Mouse (Mus musculus) adrenal gland, postnatal 36 days (tissue): ENCODE results near the gene Pxmp2. TPM values are rescaled to one million over a fixed set of nuclear protein-coding genes. Genes with fewer than 3 reads are reported as not detected.

ENCODE experiments used
- DNase-seq, 2 experiments: peaks; one replicate each; pipeline ENCODE4 v3.0.0; 2021; ENCODE audit warnings: mixed read lengths in 1 of 2
- long read RNA-seq, 2 experiments: library from polyadenylated mRNA; stranded (forward); transcript quantifications; one replicate each; pipeline ENCODE4 v2.0.0; 2021; ENCODE audit warnings: borderline sequencing depth in 2 of 2
- total RNA-seq, 2 experiments: library from RNA; stranded (reverse); gene quantifications; 2 replicates each; pipeline ENCODE4 v1.2.3; 2021

Pxmp2 gene
- 10 to 100 TPM; 10.6 to 12.0 TPM for total RNA-seq
- long read RNA-seq, experiment 1, transcript Pxmp2-201 (5 exons, 1,041 nt) = major isoform, 13 of 15 reads
- long read RNA-seq, experiment 1, partial matches to known transcripts = 0 of 15 reads
- long read RNA-seq, experiment 1, other reads (novel, unspliced or antisense) = 2 of 15 reads
- long read RNA-seq, experiment 2, transcript Pxmp2-201 (5 exons, 1,041 nt) = major isoform, 6 of 7 reads
- long read RNA-seq, experiment 2, partial matches to known transcripts = 0 of 7 reads
- long read RNA-seq, experiment 2, other reads (novel, unspliced or antisense) = 1 of 7 reads

DNA sequence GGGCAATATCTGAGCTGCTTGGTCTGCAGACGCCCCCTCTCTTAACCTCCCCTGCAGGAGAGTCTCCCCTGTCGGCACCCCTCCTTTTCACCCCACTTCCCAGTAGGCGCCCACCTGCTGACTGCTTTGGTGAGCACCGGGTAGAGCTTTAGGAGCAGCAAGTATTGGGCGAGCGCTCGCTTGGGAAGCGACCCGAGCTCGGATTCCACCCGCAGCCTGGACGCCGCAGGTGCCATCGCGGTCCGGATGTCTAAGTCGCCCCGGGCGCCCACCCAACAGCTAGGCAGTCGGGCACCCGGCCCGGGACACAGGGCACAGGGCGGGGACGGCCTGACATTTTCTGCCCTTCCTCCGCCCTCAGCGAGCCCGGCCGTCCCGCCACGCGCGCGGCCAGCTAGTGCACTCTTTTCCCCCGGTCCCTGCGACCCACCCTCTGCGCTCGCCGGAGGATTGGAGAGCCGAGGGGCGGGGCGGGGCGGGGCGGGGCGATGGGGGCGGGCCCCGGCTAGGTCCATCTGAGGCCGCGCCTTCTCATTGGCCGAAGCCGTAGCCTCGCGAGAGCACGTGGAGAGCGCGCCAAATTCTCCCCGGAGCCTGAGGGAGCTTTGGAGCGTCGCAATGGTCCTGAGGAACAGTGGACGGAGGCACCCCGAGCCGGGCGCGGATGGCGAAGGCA, at the start of gene Pxmp2, which contains the start of gene Pole:
Pxmp2 (minus strand) TSS at position 417 of the 676 bp plus-strand sequence.
Pole (plus strand) TSS at position 537 of the 676 bp plus-strand sequence.
- peak; percentile 92 to 94 for DNase-seq

DNA sequence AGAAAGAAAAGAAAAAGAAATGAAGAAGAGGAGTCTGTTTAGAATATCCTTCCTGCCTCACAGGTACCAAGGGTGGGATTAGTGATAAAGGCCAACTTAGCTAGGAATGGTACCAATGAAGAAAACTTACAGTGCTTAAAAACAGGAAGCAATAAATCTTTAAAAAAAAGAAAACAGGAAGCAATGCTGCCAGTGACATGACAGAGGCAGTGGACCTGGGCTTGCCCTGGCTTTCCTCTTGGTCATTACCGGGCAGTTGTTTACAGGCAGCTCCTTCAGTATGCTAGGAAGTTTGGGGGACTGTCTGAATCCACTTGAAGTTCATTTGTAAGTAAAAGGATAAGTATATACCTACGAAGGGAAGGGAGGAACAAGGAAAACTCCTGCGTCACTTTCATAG, 44.5 kb upstream of the Pxmp2 start:
- DNase-seq = peak in 1 of 2 experiments; percentile 11

DNA sequence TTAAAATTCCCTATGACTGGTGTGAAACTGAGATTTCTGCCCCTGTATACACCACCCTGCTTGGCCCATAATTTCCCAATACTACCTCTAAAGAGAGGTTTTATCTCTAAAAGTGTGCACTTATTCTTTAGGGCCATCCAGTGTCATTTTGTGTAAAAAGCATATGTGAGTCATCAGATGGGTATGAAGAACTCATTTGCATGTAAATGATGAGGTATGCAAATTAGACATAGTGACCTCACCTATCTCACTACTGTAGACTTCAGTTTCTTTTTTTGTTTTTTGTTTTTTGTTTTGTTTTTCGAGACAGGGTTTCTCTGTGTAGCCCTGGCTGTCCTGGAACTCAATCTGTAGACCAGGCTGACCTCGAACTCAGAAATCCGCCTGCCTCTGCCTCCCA, 27.1 kb upstream of the Pxmp2 start:
- no peak for DNase-seq

DNA sequence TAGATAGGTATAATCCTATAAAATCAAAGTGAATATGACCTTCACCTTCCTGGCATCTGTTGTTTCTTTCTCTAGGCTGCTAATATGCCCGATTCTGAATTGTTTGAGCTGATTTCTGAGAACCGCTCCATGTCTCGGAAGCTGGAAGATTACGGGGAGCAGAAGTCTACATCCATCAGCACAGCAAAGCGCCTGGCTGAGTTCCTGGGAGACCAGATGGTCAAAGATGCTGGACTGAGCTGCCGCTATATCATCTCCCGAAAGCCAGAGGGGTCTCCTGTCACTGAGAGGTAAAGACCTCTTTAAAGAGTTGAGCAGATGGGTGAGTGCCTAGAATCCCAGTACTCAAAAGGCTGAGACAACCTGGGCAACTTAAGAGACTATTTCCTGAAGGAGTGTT, 22.9 kb upstream of the Pxmp2 start:
- DNase-seq = no peak

DNA sequence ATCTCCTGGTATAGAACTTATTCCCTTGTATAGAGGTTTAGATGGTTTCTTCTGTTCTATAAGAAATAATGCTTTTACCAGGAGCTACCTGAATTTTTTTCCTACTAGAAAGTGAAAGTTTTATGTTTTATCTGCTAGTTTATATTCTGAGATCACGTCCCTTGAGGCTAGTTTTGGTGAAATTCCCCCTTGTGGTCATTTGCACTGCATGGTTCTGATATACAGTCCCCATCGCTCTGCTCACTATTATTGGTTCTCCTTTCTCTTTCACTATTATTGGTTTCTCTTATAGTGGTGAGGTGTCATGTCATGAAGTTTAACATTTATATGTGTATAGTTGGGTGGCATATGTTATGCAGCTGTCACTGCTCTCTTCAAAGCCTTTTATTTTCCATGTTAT, 14.6 kb upstream of the Pxmp2 start:
- no peak for DNase-seq

DNA sequence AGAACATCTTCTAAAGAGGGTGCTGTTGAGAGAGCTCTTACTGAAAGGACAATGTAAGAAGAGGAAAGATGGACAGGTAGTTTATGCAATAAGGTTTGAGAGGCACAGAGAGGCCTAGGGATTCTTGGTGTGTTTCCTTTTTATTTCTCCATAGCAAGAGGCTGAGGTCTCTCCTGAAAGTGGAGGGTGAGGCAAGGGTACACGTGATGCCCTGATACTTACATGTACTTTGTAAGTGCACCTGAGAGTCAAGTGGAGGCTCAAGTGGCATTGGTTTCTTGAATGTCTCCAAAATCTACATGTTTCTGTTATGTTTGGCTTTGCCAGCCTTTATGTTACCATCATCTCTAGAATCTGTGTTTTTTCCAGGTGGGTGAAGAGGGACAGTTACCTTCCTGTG, 10.7 kb upstream of the Pxmp2 start:
- no peak for DNase-seq

DNA sequence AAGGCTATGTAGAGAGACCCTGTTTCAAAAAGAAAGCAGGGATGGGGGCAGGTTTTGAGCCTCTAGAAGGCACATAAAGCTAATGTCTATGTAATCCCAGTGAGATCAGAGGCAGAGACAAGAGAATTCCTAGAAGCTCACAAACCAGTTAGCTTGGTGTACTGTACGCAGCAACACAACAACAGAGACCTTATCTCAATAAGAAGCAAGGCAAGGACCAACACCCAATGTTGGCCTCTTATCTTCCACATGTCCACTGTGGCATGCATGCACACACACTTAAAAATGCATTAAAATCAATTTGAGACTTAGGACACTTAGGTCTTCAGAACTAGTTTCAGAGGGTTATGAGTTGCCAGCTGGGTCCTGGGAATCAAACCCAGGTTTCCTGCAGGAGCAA, 5.7 kb upstream of the Pxmp2 start:
- no peak for DNase-seq

DNA sequence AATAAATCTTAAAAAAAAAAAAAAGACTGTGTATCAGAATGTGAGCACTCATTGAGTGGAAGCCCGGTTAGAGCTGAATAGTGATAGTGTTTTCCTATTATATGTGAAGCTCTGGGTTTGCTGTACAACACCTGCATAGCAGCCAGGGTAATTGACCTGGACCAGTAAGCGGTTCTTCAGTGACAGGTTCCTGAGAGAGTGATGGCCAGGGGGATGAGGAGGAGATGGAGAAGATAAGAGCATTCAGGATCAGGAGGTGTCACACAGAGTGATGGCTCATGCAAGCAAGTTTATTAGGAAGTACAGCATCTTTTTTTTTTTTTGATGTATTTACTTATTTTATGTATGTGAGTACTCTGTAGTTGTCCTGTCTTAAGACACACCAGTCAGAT, 1.1 kb upstream of the Pxmp2 start:
- no peak for DNase-seq

DNA sequence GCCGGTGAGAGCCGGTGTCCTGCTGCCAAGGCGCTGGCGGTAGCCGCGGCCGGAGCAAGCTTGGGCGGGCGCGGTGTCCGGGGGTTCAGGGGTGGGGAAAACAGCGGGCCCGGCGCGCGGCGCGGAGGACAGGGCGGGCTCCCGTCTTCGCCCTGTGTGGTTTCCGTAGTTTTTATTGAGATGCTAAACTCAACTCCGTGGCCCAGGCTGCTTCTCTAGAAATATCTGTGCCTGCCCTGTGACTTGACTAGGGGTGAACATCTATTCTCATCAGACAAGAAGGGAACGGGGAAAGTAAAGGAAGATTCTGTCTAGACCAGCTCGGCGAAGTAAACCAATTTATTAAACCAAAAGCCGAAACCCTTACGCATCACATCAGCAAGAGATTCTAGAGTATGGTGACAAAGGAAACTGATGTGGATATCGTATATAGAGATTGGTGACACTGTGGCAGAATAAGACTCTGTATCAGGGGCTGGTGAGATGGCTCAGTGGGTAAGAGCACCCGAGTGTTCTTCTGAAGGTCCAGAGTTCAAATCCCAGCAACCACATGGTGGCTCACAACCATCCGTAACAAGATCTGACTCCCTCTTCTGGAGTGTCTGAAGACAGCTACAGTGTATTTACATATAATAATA, 579 bp upstream of the Pxmp2 start:
- no peak for DNase-seq

DNA sequence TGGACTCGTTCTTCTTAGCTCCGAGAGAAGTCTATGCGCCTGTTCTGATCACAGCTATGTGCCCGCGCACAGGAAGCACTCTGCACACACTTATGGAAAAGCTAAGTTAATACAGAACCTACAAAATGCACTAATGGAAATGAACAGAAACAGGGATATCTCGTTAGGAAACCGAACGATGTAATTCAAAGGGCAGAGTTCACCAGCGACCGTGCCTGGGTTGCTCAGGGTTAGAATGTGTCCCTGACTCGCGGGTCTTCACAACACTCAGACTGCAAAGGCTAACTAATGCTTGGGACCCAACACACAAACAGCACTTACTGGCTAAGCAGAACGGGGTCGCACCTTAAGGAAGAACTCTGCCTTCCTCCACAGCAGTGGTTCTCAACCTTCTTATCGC, 830 bp downstream of the Pxmp2 start:
- peak; percentile 1 to 5 for DNase-seq

DNA sequence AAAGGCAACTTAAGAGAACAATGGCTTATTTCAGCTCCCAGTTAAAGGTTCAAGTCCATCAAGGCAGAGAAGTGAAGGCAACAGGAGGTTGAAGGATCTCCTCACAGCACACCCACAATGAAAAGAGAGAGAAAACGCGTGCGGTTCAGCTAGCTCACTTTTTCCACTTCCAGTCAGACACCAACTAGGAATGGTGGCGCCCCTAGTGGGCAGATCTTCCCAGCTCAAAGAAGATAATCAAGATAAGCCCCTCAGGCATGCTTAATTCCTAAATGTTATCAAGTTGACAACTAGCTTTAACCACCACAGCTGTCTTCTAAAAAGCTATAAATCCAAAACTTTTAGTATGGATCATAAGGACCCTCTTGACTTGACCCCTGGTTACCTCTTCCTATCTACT, 1.4 kb downstream of the Pxmp2 start:
- peak; percentile 58 to 60 for DNase-seq

DNA sequence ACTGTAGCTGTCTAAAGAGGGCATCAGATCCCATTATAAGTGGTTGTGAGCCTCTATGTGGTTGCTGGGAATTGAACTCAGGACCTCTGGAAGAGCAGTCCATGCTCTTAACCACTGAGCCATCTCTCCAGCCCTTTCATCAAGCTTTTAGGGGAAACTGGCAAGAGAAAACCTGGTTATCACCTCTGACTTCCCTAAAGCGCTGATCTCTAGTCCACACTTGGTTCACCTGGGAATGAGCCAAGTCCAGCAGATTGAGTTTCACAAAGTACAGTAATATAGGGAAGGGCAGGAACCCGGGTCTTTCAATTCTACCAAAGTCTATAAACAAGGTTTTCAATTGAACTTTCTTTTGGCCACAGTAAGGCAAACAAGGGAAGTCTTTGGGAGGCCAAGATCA, 4.0 kb downstream of the Pxmp2 start:
- DNase-seq = no peak

DNA sequence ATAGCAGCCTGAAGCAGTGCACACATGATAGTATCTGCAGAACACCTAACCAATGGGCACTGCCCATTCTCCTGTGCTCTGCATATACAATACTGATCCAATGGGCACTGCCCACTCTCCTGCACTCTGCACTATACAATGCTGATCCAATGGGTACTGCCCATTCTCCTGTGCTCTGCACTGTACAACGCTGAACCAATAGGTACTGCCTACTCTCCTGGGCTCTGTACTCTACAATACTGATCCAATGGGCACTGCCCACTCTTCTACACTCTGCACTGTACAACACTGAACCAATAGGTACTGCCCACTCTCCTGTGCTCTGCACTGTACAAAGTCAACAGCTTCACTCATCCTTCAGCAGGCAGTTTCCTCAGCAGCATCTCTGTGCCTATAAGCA, 9.1 kb downstream of the Pxmp2 start:
- DNase-seq = no peak

DNA sequence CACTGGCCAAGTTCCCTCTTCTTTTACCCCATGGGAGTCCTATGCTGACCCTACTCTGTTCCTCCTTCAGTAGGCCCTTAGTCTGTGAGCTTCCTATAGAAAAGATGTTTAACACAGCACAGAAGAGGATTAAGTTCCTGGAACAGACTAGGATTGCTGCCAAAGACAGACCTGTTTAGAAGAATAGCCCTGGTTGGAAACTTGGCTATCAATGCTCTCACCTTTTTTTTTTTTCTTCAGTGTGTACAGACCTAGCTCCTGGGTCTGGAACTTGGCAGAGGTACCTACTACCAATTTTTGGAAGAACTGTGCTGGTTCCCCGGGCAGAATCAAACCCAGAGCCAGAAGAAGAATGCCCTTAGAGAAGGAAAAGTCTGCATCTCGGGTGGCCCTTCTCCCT, 9.6 kb downstream of the Pxmp2 start:
- DNase-seq = no peak

DNA sequence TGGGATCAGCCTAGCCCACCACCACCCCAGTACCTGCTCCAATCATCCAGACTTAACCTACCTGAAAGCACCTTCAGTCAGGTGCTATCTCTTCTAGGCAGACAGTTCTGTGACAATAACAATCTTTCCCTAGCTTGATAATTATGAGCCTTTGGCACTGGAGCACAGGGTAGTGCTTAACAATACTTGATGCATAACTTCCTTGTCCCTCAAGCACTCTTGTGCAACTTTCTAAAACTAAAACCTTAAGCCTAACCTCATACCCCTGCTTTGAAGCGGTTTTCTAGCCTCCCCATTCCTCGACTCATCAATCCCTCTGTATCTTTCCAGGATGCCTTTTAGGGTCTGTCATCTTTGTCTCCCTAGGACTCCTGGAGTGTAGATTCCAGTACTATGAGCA, 11.1 kb downstream of the Pxmp2 start:
- no peak for DNase-seq

DNA sequence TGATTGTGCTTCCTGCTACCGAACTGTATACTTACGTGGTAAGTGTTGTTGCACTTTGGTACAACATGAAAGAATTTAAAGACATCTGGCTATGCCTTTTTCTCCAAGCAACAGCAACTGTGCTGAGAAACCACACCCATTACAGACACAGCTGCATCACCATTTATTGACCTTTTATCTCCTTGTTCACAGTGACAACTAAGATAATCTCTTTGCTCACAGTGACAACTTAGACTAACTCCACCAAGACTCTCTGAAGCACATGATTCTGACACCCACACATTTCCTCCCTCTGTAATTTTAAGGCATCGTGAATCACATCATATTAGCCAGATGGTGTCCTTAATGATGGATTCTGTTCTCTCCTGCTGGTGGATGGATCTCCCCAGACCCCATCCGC, 11.8 kb downstream of the Pxmp2 start:
- DNase-seq = no peak

DNA sequence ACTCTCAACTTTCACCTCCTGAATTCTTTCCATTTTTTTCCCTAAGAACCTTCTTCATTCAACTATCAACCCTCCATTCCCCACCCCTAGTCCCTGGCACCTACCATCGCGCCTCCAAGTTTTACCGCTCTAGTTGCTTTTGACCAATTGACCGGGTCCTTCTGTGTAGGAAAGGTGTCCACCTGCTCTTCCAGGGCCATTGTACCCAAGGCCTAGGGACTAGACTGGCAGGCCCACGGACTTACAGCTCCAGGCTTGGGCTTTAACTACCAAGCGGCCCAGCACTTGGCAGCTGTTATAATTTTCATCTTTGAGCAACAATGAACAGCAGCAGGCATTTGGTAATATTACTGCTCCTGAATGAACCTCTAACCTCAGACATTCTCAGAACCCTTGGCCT, 15.7 kb downstream of the Pxmp2 start:
- no peak for DNase-seq

DNA sequence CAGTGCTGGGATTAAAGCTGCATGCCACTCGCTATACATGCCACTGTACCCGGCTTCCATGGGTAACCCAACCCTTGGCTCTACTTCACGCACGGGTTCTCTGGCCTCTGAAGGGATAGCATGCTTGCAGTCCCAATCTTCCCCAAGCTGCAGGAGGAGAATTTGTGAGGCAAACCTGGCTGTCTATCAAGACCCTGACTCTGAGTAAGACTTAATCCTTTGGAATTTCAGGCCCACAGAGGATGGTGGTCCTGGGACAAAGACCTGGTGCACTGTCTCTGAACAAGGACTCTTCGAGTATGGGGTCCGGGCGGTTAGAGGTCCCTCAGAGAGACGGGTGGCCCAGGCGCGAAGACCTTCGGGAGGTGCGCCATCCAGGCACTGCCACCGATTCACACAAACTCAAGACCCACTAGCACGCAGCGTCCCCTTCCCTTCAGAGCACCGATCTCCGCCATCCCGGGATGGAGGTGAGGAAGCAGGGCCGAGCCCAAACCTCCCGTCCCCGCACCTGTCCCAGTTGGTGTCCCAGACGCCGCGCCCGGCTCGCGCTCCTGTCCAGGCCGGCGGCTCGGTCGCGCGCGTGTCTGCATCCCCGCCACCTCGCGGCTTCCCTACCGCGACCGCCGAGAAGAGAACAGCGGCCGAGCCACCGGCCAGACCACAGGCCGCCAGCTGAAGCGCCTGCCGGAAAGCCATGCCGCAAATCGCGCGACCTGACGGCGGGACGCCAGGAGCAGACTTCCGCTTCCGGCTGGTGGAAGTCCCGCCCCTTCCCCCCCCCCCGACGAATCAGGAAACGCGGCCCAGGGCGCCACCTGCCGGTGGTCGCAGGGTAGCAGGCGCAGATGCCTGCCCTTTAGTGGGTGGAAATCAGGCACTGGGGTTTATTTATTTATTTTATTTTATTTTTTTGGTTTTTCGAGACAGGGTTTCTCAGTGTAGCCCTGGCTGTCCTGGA, 16.6 kb downstream of the Pxmp2 start, which contains the start of gene Pgam5:
Pgam5 (minus strand) TSS at position 773 of the 961 bp plus-strand sequence.
- peak; percentile 92 to 96 for DNase-seq

DNA sequence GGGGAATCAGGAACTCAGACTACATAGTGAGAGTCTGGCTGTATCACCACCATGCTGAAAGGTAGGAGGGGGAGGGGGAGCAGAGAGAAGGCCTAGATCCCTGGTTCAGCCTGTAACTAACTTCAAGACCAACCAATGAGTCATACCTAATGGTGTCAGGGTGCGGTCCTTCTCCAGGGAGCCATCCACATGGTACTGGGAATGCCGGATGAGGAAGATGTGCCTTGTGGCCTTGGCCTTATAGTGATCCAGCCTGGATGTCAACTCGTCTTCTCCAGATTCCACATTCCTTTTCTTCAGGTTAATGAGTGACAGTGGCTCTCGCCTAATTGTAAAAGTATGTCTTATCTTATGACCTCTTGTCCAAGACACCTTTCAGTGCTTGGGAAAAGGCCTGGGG, 19.0 kb downstream of the Pxmp2 start:
- no peak for DNase-seq

DNA sequence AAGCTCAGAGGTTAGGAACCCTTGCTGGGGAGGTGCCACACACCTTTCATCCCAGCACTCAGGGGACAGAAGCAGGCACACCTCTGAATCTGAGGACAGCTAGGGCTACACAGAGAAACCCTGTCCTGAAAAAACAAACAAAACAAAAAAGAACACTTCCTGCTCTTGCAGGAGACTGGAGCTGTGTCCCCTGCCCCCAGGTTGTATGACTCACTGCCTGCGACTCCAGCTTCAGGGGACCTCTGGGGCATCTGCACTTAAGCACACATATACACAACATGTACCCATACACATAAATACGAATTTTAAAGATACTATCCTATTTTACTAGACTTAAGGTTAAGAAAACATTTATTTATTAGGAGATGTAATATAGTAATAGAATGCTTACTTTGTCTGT, 41.9 kb downstream of the Pxmp2 start:
- no peak for DNase-seq

DNA sequence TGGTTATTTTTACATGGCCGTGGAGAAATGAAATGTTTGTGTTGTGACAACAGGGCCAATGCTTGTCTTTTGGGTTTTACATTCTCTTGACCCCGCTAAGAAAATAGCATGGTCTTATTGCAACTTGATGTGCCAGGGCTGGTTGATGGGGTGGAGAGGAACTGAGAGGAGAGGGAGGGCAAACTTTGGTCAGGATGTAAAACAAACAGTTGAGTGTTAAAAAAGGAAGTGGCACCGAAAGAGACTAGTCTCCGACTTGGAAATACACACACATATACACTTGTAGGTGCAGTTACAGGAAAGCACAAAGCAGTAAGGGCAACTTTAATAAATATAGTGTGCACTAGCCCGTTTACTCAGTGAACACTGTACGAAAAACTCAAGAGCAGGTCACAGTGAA, 53.6 kb downstream of the Pxmp2 start:
- no peak for DNase-seq

DNA sequence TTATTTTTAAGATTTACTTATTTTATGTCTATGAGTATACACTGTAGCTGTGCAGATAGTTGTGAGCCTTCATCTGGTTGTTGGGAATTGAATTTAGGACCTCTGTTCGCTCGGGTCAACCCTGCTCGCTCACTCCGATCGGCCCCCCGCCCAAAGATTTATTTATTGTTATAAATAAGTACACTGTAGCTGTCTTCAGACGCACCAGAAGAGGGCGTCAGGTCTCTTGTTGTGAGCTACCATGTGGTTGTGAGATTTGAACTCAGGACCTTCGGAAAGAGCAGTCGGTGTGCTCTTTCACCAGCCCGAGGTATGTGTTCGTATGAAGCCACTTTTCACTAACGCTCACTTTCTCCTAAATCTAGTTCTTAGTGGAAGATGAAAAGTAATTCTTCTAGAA, 54.3 kb downstream of the Pxmp2 start:
- peak in 1 of 2 experiments; percentile 13 for DNase-seq
